Comparison of ENCODE assay signal across 8 mouse cellular contexts in the genomic region with DNA sequence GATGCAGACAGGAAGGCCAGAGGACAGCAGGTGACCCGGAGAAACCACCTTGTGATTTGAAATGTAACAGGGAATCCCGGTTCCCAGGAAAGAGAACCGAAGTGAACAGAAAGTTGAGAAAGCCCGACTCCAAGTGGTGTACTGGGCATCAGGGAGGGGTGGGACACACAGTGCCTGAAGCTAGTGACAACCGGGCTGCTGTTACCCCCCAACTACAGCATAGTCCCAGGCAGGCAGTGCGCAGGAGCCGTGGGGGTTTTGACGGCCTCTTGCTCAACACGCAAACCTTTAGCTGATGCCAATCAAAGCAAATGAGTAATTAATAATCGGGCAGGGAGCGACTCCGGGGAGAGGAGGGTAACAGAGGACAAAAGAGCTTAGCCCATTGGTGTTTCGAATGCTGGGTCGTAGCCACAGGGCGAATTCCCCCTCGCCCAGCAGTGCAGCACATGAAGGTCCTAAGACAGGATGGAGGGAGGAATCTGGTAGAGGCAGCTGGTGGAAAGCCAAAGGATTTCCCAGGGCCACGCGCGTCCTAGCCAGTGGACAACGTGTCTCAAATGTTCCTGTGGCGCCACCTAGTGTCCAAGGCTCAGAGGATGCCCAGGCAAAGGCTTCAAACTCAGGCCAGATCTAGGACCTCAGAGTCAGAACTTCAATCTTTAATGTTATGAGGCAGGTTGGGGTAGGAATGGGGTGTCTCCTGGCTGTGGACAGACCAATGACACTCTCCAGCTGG.
DNase-seq lines count a peak whose midpoint lies in the region; ATAC-seq lines count a peak whose summit lies in the region.

No protein-coding gene starts in this region.

- peak; percentile 91 for DNase-seq in adipocyte (ENCODE audit: low spot score)
- DNase-seq in embryo, embryonic 10 days (ENCODE audit: low spot score), result peak; percentile 95
- DNase-seq in gastrocnemius, postnatal 10 days, result peak; percentile 93
- peak; percentile 86 for DNase-seq in induced T-regulatory cell, adult 2 months (ENCODE audit: low read depth)
- peak; percentile 68 to 78 for DNase-seq in left cerebral cortex, adult 8-10 months (ENCODE audit: low spot score in 2 of 2)
- peak; percentile 97 for DNase-seq in right cerebral cortex, postnatal 14 days
- peak; percentile 91 for DNase-seq in urinary bladder, postnatal 25 days (ENCODE audit: low spot score)

- ATAC-seq in megakaryocyte progenitor cell, adult 5-6 weeks (replicated peaks; ENCODE audit: poor library complexity), result peak; percentile 85

Comparison
In these comparisons a context has a peak if more than half of its experiments do, and no peak if none do; other contexts are left out.
1. Peak in every context shown above with its lines: DNase-seq and ATAC-seq.